Mouse (Mus musculus): Measurements from ENCODE around the gene Vmn2r21. TPM values are rescaled to one million over a fixed set of nuclear protein-coding genes. Genes with fewer than 3 reads are reported as not detected.
"Not testable (repeated sequence)": the region's sequence is repeated elsewhere in the genome, so short reads cannot be mapped to it uniquely, and the experiment has no call there.

Gene Vmn2r21
- not detected in 2 replicates for polyA plus RNA-seq (2016; fragmentation: Nextera tagmentation; extraction: Ambion mirVana)

DNA sequence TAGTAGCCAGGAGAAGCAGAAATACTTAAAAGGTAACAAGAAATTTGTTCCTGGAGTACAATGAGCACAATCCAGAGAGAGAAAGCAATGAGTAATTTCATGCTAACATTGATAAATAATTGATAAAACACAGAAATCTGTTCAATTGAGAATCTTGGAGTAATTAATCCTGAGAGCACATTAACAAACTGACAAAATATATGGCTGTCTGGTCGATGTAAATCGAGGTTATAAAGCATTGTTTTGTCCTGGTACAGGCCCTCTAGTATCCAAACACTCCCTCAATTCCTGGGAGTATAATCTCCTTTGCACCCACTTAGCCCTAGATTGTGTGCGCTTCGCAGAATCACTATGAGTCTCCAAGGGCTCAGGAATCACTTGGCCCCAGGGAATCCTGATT, at the start of gene Vmn2r21:
Gene Vmn2r21 (minus strand): TSS at position 101 of the 400 bp plus-strand sequence.
- H3K4me1 ChIP-seq; H3K27ac ChIP-seq; DNase-seq (ENCODE audit: extremely low spot score, low spot score); H3K4me3 ChIP-seq; H3K27me3 ChIP-seq (ENCODE audit: poor library complexity, severe bottlenecking); H3K36me3 ChIP-seq (replicated peaks); H3K9me3 ChIP-seq: not testable (repeated sequence)
- no CpG with 5 or more reads among the region's 4 CpGs for WGBS

DNA sequence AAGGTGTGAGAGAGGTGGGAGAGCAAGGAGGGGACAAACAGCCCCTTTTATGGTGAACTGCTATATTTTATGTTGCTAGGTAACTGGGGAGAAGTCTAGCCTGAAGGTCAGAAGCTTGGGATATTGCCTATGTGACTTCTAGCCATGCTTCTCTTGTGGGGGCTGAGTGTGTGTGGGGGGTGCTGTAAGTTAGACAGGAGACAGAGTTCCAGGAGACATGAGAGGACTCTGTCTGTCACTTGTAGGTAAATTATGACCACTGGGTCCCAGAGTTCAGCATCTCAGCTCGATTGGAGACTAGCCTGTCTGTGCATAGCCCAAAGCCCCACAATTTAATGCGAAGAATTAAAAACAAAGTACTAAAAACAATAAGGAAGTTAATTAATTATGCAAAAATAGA, 41.5 kb upstream of the Vmn2r21 start:
- not testable (repeated sequence) for H3K4me1 ChIP-seq; H3K27ac ChIP-seq; H3K27me3 ChIP-seq (ENCODE audit: poor library complexity, severe bottlenecking); H3K36me3 ChIP-seq (replicated peaks); H3K9me3 ChIP-seq; H3K4me3 ChIP-seq; DNase-seq (ENCODE audit: extremely low spot score, low spot score)
- no CpG with 5 or more reads among the region's 2 CpGs for WGBS

DNA sequence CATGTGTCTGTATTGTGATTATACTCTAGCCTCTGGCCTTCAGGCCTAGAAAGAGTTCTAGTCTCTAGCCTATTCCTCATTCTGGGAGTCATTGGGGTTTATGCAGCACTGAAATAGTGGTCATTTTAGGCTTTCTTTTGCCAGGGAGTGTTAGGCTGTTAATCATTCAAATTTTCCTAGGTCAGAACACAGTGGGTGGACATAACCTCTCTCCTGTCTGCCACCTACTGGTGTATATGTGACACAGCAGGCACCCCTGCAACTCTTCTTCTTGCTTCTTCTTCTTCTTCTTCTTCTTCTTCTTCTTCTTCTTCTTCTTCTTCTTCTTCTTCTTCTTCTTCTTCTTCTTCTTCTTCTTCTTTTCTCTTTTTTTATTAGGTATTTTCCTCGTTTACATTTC, 6.5 kb upstream of the Vmn2r21 start:
- not testable (repeated sequence) for H3K4me3 ChIP-seq; H3K4me1 ChIP-seq; H3K27ac ChIP-seq; H3K27me3 ChIP-seq (ENCODE audit: poor library complexity, severe bottlenecking); H3K36me3 ChIP-seq (replicated peaks); H3K9me3 ChIP-seq; DNase-seq (ENCODE audit: extremely low spot score, low spot score)
- WGBS: no CpG with 5 or more reads among the region's 1 CpGs

- WGBS: no CpG with 5 or more reads among the region's 8 CpGs
- H3K27me3 ChIP-seq (ENCODE audit: poor library complexity, severe bottlenecking); H3K4me1 ChIP-seq; H3K4me3 ChIP-seq; H3K36me3 ChIP-seq (replicated peaks); H3K9me3 ChIP-seq; H3K27ac ChIP-seq; DNase-seq (ENCODE audit: extremely low spot score, low spot score): not testable (repeated sequence)
These were observed 10.8 kb downstream of the Vmn2r21 start for GRCm38 (mm10) chr6:123522263-123523011.

DNA sequence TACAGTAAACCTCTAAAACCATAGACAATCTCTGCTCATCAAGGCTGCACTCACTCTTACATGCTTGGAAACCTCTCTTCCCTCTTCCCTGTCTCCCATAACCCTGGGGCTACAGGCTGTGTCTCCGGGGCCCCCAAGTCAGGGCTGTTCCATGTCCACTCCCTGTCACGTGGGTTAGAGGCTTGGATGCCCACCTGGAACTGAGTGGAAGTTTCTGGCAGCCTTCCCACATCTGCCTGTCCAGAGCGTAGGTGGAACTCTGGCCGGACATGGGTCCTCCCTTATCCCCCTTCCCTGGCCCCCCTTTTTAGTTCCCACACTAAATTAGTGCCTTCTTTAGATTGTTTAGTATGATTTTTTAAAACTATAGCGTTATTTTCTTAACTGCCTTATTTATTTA, 60.2 kb downstream of the Vmn2r21 start:
- not testable (repeated sequence) for H3K27me3 ChIP-seq (ENCODE audit: poor library complexity, severe bottlenecking); H3K4me1 ChIP-seq; H3K36me3 ChIP-seq (replicated peaks); H3K4me3 ChIP-seq; H3K27ac ChIP-seq; H3K9me3 ChIP-seq; DNase-seq (ENCODE audit: extremely low spot score, low spot score)
- WGBS: no CpG with 5 or more reads among the region's 5 CpGs

GRCm38 (mm10) chr6:123472458-123472987, 60.7 kb downstream of the Vmn2r21 start:
- H3K4me3 ChIP-seq; H3K27ac ChIP-seq; H3K9me3 ChIP-seq; H3K27me3 ChIP-seq (ENCODE audit: poor library complexity, severe bottlenecking); H3K4me1 ChIP-seq; DNase-seq (ENCODE audit: extremely low spot score, low spot score); H3K36me3 ChIP-seq (replicated peaks): not testable (repeated sequence)
- WGBS: no CpG with 5 or more reads among the region's 2 CpGs

- not testable (repeated sequence) for H3K27me3 ChIP-seq (ENCODE audit: poor library complexity, severe bottlenecking); H3K27ac ChIP-seq; DNase-seq (ENCODE audit: extremely low spot score, low spot score); H3K4me1 ChIP-seq; H3K36me3 ChIP-seq (replicated peaks); H3K9me3 ChIP-seq; H3K4me3 ChIP-seq
- no CpG with 5 or more reads among the region's 1 CpGs for WGBS
These were observed 64.6 kb downstream of the Vmn2r21 start for GRCm38 (mm10) chr6:123468651-123469050.

Other genes starting within 250 kb of the Vmn2r21 start
- 0.06 TPM in 1 of 2 replicates, not detected in the other for gene Clec4e, start 243.5 kb downstream of the Vmn2r21 start, polyA plus RNA-seq (2016; fragmentation: Nextera tagmentation; extraction: Ambion mirVana)
- gene Vmn2r19, start 225.1 kb downstream of the Vmn2r21 start, polyA plus RNA-seq (2016; fragmentation: Nextera tagmentation; extraction: Ambion mirVana): not detected in 2 replicates
- not detected in 2 replicates for gene Vmn2r20, start 115.3 kb downstream of the Vmn2r21 start, polyA plus RNA-seq (2016; fragmentation: Nextera tagmentation; extraction: Ambion mirVana)
- gene Vmn2r22, start 117.3 kb upstream of the Vmn2r21 start, polyA plus RNA-seq (2016; fragmentation: Nextera tagmentation; extraction: Ambion mirVana): not detected in 2 replicates
- gene Vmn2r23, start 169.3 kb upstream of the Vmn2r21 start, polyA plus RNA-seq (2016; fragmentation: Nextera tagmentation; extraction: Ambion mirVana): not detected in 2 replicates
- gene Vmn2r24, start 245.5 kb upstream of the Vmn2r21 start, polyA plus RNA-seq (2016; fragmentation: Nextera tagmentation; extraction: Ambion mirVana): not detected in 2 replicates